Mouse (Mus musculus): Measurements from ENCODE around the gene Lca5.

DNA sequence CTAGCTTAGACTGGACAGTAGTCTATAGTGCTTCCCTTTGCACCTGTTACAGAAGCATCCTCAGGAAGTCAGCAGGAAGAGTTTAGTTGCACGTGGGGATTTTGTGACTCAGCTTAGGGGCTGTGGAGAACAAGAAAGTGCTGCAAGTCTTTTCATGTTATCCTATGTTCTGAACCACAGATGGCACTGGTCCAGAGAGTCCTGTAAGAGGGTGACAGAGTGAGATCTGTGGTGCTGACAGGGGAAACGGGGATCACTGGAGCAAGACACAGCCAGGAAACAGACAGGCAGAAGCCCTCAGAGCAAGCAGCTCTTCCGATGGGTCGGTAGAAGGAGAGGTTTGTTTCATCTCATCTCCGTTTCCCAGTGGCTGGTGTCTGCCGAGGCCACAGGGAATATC, 55.6 kb downstream of the Lca5 start:
- TF ChIP-seq EP300 (IDR thresholded peaks at IDR 0.05; ENCODE audit: low read depth) (no peak), CTCF (IDR thresholded peaks at IDR 0.05; ENCODE audit: low read depth) (no peak)
